Mouse (Mus musculus): ENCODE measurements around the gene U2af1l4.

U2af1l4 gene

GRCm38 (mm10) chr7:30608476-30608875, 45.4 kb downstream of the U2af1l4 start:
- DNase-seq (ENCODE audit: low read depth in 1 of 2, low spot score in 2 of 2), result no peak

DNA sequence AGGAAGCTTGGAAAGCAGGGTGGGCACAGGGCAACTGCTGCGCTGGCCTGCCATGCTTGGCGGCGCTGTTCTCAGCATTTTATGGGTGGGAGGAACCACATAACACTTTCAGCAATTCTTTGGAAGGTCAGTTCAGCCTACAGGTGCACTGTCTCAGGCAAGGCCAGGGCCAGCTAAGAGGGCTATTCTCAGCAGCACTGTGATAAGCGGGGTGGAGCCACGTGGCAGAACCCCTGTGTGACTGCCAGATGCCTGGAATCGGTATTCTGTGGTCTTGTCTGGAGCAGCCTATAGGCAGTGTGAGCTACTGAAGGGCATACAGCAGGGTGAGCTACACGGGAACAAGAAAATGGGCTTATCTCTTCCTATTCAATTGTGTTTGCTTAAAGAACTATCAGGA, 46.9 kb downstream of the U2af1l4 start:
- no peak for DNase-seq (ENCODE audit: low read depth in 1 of 2, low spot score in 2 of 2)

DNA sequence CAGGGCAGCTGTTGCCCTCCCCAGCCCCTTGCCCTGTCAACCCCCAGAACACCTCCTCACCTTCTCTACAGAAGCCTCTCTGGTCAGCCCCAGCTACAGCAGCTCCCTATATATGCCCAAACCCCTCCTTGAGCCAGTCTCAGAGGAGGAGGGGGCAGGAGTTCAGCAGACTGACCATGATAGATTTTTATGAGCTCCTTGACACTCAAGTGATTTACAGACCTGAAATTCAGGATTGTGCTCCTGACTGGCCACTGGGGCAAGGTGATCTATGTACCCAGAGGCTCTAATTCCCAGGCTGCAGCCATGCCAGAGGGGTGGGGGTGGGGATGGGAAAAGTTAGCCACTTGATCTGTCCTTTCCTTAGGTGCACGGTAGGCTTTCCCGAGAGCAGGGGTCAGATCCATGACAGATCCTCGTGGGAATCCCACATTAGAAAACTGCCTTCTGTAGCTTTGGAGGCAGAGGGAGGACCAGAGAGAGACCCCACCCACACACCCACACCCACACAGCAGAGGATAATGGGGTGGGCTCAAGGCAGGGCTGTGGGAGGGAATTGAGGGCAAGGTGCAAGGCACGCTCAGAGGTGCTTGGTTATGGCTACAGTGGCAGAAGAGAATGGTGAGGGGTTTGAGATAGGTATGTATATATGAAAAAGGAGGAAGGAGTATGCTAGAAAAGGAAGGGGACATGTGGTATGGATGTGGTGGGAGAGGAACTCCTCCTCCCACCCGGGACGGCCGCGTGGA, 49.7 kb downstream of the U2af1l4 start, which contains the start of gene Upk1a:
Upk1a (minus strand) TSS at position 194 of the 749 bp plus-strand sequence.
- no peak for DNase-seq (ENCODE audit: low read depth in 1 of 2, low spot score in 2 of 2)

- peak in 1 of 2 experiments; percentile 34 for DNase-seq (ENCODE audit: low read depth in 1 of 2, low spot score in 2 of 2)
These were observed 50.5 kb downstream of the U2af1l4 start for GRCm38 (mm10) chr7:30613529-30614112.

GRCm38 (mm10) chr7:30614454-30614853, 51.4 kb downstream of the U2af1l4 start:
- DNase-seq (ENCODE audit: low read depth in 1 of 2, low spot score in 2 of 2), result no peak
